Mouse (Mus musculus): ENCODE measurements around the gene Nxt1. TPM values are rescaled to one million over a fixed set of nuclear protein-coding genes. Genes with fewer than 3 reads are reported as not detected.

Nxt1 gene
- polyA plus RNA-seq (2014; fragmentation: Illumina TruSeq; extraction: RNeasy Lipid Tissue Mini Kit (QIAGEN cat#74804); ENCODE audit: low read depth, low replicate concordance), result 5.0 TPM

GRCm38 (mm10) chr2:148672199-148673096, at the start of gene Nxt1:
TSS of gene Nxt1 (plus strand) at chr2:148672601.

DNA sequence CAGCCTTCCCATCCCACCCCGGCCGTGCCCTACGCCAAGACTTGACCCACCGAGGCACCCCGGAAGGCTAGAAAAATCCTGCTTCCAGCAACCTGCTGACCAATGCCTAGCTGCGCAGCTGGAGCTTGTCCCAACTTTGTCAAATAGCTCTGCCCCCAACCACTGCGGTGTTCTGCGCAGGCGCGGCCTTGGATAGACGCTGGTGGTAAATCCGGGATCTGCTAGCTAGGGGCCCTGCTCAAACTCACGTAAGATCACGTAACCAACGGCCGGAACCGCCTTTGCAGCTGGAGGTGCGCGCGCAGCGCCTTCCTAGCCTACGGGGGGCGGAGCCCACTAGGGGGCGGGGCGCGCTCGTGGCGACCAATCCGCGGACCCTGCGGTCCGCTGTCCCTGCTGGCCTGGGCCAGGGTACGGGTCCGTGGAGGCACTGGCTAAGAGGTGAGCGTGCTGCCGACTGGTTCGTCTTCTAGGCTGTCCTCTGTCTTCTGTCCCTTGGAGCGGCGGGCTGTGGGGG, 8.4 kb downstream of the Nxt1 start, which contains the start of gene Gzf1:
Gzf1 (plus strand) TSS at position 249 of the 517 bp plus-strand sequence.

Other genes starting within 250 kb of the Nxt1 start
- gene Cd93, start 229.0 kb upstream of the Nxt1 start, polyA plus RNA-seq (2014; fragmentation: Illumina TruSeq; extraction: RNeasy Lipid Tissue Mini Kit (QIAGEN cat#74804); ENCODE audit: low read depth, low replicate concordance), result 3.7 TPM
- 46.1 TPM for gene Gzf1, start 8.4 kb downstream of the Nxt1 start, polyA plus RNA-seq (2014; fragmentation: Illumina TruSeq; extraction: RNeasy Lipid Tissue Mini Kit (QIAGEN cat#74804); ENCODE audit: low read depth, low replicate concordance)
- 2.3 TPM for gene Napb, start 59.9 kb downstream of the Nxt1 start, polyA plus RNA-seq (2014; fragmentation: Illumina TruSeq; extraction: RNeasy Lipid Tissue Mini Kit (QIAGEN cat#74804); ENCODE audit: low read depth, low replicate concordance)
- gene Cstl1, start 77.8 kb downstream of the Nxt1 start, polyA plus RNA-seq (2014; fragmentation: Illumina TruSeq; extraction: RNeasy Lipid Tissue Mini Kit (QIAGEN cat#74804); ENCODE audit: low read depth, low replicate concordance), result not detected
- gene Cst11, start 98.9 kb downstream of the Nxt1 start, polyA plus RNA-seq (2014; fragmentation: Illumina TruSeq; extraction: RNeasy Lipid Tissue Mini Kit (QIAGEN cat#74804); ENCODE audit: low read depth, low replicate concordance), result not detected
- not detected for gene 8030411F24Rik, start 109.4 kb downstream of the Nxt1 start, polyA plus RNA-seq (2014; fragmentation: Illumina TruSeq; extraction: RNeasy Lipid Tissue Mini Kit (QIAGEN cat#74804); ENCODE audit: low read depth, low replicate concordance)
- gene Cst12, start 116.8 kb downstream of the Nxt1 start, polyA plus RNA-seq (2014; fragmentation: Illumina TruSeq; extraction: RNeasy Lipid Tissue Mini Kit (QIAGEN cat#74804); ENCODE audit: low read depth, low replicate concordance), result not detected
- gene Cst8, start 126.2 kb downstream of the Nxt1 start, polyA plus RNA-seq (2014; fragmentation: Illumina TruSeq; extraction: RNeasy Lipid Tissue Mini Kit (QIAGEN cat#74804); ENCODE audit: low read depth, low replicate concordance), result not detected
- gene Cst13, start 147.5 kb downstream of the Nxt1 start, polyA plus RNA-seq (2014; fragmentation: Illumina TruSeq; extraction: RNeasy Lipid Tissue Mini Kit (QIAGEN cat#74804); ENCODE audit: low read depth, low replicate concordance), result not detected
- not detected for gene Cst9, start 162.5 kb downstream of the Nxt1 start, polyA plus RNA-seq (2014; fragmentation: Illumina TruSeq; extraction: RNeasy Lipid Tissue Mini Kit (QIAGEN cat#74804); ENCODE audit: low read depth, low replicate concordance)
- gene 9230104L09Rik, start 192.4 kb downstream of the Nxt1 start, polyA plus RNA-seq (2014; fragmentation: Illumina TruSeq; extraction: RNeasy Lipid Tissue Mini Kit (QIAGEN cat#74804); ENCODE audit: low read depth, low replicate concordance), result not detected
- gene Cst3, start 203.1 kb downstream of the Nxt1 start, polyA plus RNA-seq (2014; fragmentation: Illumina TruSeq; extraction: RNeasy Lipid Tissue Mini Kit (QIAGEN cat#74804); ENCODE audit: low read depth, low replicate concordance), result 30.6 TPM

Measured in liver, adult 10 weeks (tissue).